Mouse (Mus musculus) neural tube, embryonic 14.5 days (tissue): ENCODE results near the gene Lasp1. TPM values are rescaled to one million over a fixed set of nuclear protein-coding genes. Genes with fewer than 3 reads are reported as not detected.

Experiments used
- ATAC-seq: fragments of 200-750 bp; cut with Nextera tagmentation; 2 replicates; pipeline ENCODE4 v1.8.0; 2017; ENCODE audit warnings: low read depth, mild to moderate bottlenecking, moderate TSS enrichment, moderate library complexity
- H3K27ac ChIP-seq: fragments of 300-500 bp; sonication (generic); 2 replicates; pipeline ENCODE4 v1.5.1; 2014; ENCODE audit warnings: low read depth, mild to moderate bottlenecking, control low read depth, low read length, moderate library complexity, mixed read lengths
- H3K27me3 ChIP-seq: fragments of 300-500 bp; sonication (generic); 2 replicates; pipeline ENCODE4 v1.6.1; 2014; ENCODE audit warnings: low read length; ENCODE audit not compliant: control insufficient read depth, insufficient read depth
- H3K36me3 ChIP-seq: fragments of 300-500 bp; sonication (generic); 2 replicates; pipeline ENCODE4 v1.6.1; 2014; ENCODE audit warnings: low read length, mixed read lengths; ENCODE audit not compliant: control insufficient read depth, insufficient read depth
- H3K4me1 ChIP-seq: fragments of 300-500 bp; sonication (generic); 2 replicates; pipeline ENCODE4 v1.6.1; 2014; ENCODE audit warnings: low read length; ENCODE audit not compliant: control insufficient read depth, insufficient read depth
- H3K4me2 ChIP-seq: fragments of 300-500 bp; sonication (generic); 2 replicates; pipeline ENCODE4 v1.6.1; 2014; ENCODE audit warnings: mild to moderate bottlenecking, low read depth, low read length, control low read depth
- H3K4me3 ChIP-seq: fragments of 300-500 bp; sonication (generic); 2 replicates; pipeline ENCODE4 v1.5.1; 2014; ENCODE audit warnings: low read depth, low read length, control low read depth, mixed read lengths
- H3K9ac ChIP-seq: fragments of 300-500 bp; sonication (generic); replicated peaks from 2 replicates; pipeline ENCODE4 v1.6.1; 2014; ENCODE audit warnings: low read depth, mild to moderate bottlenecking, control low read depth, low read length, mixed read lengths
- H3K9me3 ChIP-seq: fragments of 300-500 bp; sonication (generic); 2 replicates; pipeline ENCODE4 v1.6.1; 2016; ENCODE audit warnings: low read length; ENCODE audit not compliant: control insufficient read depth
- WGBS: fragments of 180-500 bp; shearing (Covaris S2); extraction: QIAGEN DNeasy Blood & Tissue Kit; methylation state at CpG from one replicate; pipeline ENCODE4 v1.1.7; 2014; 5-methylcytosine and 5-hydroxymethylcytosine counted together
- polyA plus RNA-seq: library from polyadenylated mRNA; unstranded; fragments of >200 nt; fragmentation: Nextera tagmentation; extraction: Ambion mirVana; gene quantifications from 2 replicates; pipeline ENCODE4 v1.2.1, GENCODE M21; 2014

The Lasp1 gene
- polyA plus RNA-seq, 1 experiment from 2014 or later = 82.9 TPM

- H3K9ac ChIP-seq = peak overlapping the region; percentile 91
- no peaks in the 10 kb centered on the region for H3K9me3 ChIP-seq
- under 1% methylated on average over 28 of the region's 43 CpGs for WGBS
- H3K27me3 ChIP-seq = no peaks in the 10 kb centered on the region; the same call in 1 of the 2 replicates
- no peaks in the 10 kb centered on the region for H3K36me3 ChIP-seq
- H3K4me1 ChIP-seq = peaks cover 31% of the 10 kb centered on the region
- H3K4me3 ChIP-seq = peak overlapping the region; percentile 93
- peak overlapping the region; percentile 90 for H3K4me2 ChIP-seq
- ATAC-seq = peak; percentile 48
- peak overlapping the region; percentile 86 for H3K27ac ChIP-seq
Measured at GRCm38 (mm10) chr11:97799994-97800690, 1.3 kb downstream of the Lasp1 start.

GRCm38 (mm10) chr11:97800691-97801408 lies 2.0 kb downstream of the Lasp1 start:
- Histone ChIP-seq H3K9ac (peak overlapping the region; percentile 91), H3K4me1 (peaks cover 38% of the 10 kb centered on the region), H3K27me3 (no peaks in the 10 kb centered on the region; the same call in 1 of the 2 replicates), H3K36me3 (no peaks in the 10 kb centered on the region), H3K4me2 (peak overlapping the region; percentile 90), H3K9me3 (no peaks in the 10 kb centered on the region), H3K27ac (peak overlapping the region; percentile 86), H3K4me3 (peak overlapping the region; percentile 93)
- ATAC-seq = no peak
- 6% methylated on average over 17 of the region's 17 CpGs for WGBS

GRCm38 (mm10) chr11:97801409-97802193 lies 2.8 kb downstream of the Lasp1 start:
- Histone ChIP-seq H3K4me3 (peak overlapping the region; percentile 93), H3K9me3 (no peaks in the 10 kb centered on the region), H3K27me3 (no peaks in the 10 kb centered on the region; the same call in 1 of the 2 replicates), H3K27ac (peak overlapping the region; percentile 86; the same call in 1 of the 2 replicates), H3K36me3 (no peaks in the 10 kb centered on the region), H3K4me1 (peaks cover 46% of the 10 kb centered on the region), H3K4me2 (peak overlapping the region; percentile 90), H3K9ac (peak overlapping the region; percentile 91; the same call in 1 of the 2 replicates)
- 19% methylated on average over 8 of the region's 8 CpGs for WGBS
- no peak for ATAC-seq

- H3K4me1 ChIP-seq = peaks cover 48% of the 10 kb centered on the region
- peak overlapping the region; percentile 93 for H3K4me3 ChIP-seq
- H3K9me3 ChIP-seq = no peaks in the 10 kb centered on the region
- no peaks in the 10 kb centered on the region; the same call in 1 of the 2 replicates for H3K27me3 ChIP-seq
- no peaks in the 10 kb centered on the region for H3K36me3 ChIP-seq
- WGBS = 45% methylated on average over 1 of the region's 1 CpGs
- H3K9ac ChIP-seq = no peak overlapping the region
- no peak for ATAC-seq
- H3K4me2 ChIP-seq = peak overlapping the region; percentile 90
- 0 out of 2 replicates have a peak overlapping the region, but pooled peaks have one; percentile 35 for H3K27ac ChIP-seq
Measured at GRCm38 (mm10) chr11:97802194-97802470, 3.3 kb downstream of the Lasp1 start.

GRCm38 (mm10) chr11:97802495-97802894 lies 3.7 kb downstream of the Lasp1 start:
- no peak overlapping the region for H3K4me3 ChIP-seq
- no peaks in the 10 kb centered on the region for H3K36me3 ChIP-seq
- H3K4me1 ChIP-seq = peaks cover 48% of the 10 kb centered on the region
- H3K9me3 ChIP-seq = no peaks in the 10 kb centered on the region
- no peak overlapping the region for H3K27ac ChIP-seq
- WGBS = 51% methylated on average over 6 of the region's 6 CpGs
- H3K9ac ChIP-seq = no peak overlapping the region
- no peak for ATAC-seq
- no peaks in the 10 kb centered on the region; the same call in 1 of the 2 replicates for H3K27me3 ChIP-seq
- H3K4me2 ChIP-seq = peak overlapping the region; percentile 90; the same call in 1 of the 2 replicates

- ATAC-seq = no peak
- WGBS = 85% methylated on average over 5 of the region's 5 CpGs
- H3K27ac ChIP-seq = no peak overlapping the region
Measured at GRCm38 (mm10) chr11:97803847-97804246, 5.0 kb downstream of the Lasp1 start.

GRCm38 (mm10) chr11:97804841-97805661 lies 6.3 kb downstream of the Lasp1 start:
- Histone ChIP-seq H3K27ac (peak overlapping the region; percentile 62), H3K4me1 (peaks cover 64% of the 10 kb centered on the region), H3K27me3 (no peaks in the 10 kb centered on the region; the same call in 1 of the 2 replicates), H3K9me3 (no peaks in the 10 kb centered on the region), H3K36me3 (peaks cover 17% of the 10 kb centered on the region), H3K9ac (no peak overlapping the region), H3K4me2 (peak overlapping the region; percentile 6; the same call in 1 of the 2 replicates), H3K4me3 (no peak overlapping the region)
- WGBS = 30% methylated on average over 9 of the region's 9 CpGs
- 0 out of 2 replicates have a peak, but pooled peaks have one; percentile 5 for ATAC-seq

More at GRCm38 (mm10) chr11:97803847-97804246, 5.0 kb downstream of the Lasp1 start:
- H3K4me3 ChIP-seq = no peak overlapping the region
- peaks cover 58% of the 10 kb centered on the region for H3K4me1 ChIP-seq
- 0 out of 2 replicates have a peak overlapping the region, but pooled peaks have one; percentile 6 for H3K4me2 ChIP-seq
- H3K27me3 ChIP-seq = no peaks in the 10 kb centered on the region; the same call in 1 of the 2 replicates
- H3K9ac ChIP-seq = no peak overlapping the region
- H3K9me3 ChIP-seq = no peaks in the 10 kb centered on the region
- H3K36me3 ChIP-seq = peaks cover 7% of the 10 kb centered on the region; the same call in 1 of the 2 replicates
